Mouse (Mus musculus) intestine, embryonic 15.5 days (tissue): ENCODE data around the gene Proca1. TPM values are rescaled to one million over a fixed set of nuclear protein-coding genes. Genes with fewer than 3 reads are reported as not detected.

ENCODE experiments used
- ATAC-seq: fragments of 200-750 bp; cut with Nextera tagmentation; 2 replicates; pipeline ENCODE4 v1.8.0; 2017; ENCODE audit warnings: moderate TSS enrichment, moderate library complexity
- H3K27ac ChIP-seq: fragments of 300-500 bp; sonication (generic); 2 replicates; pipeline ENCODE4 v1.5.1; 2015; ENCODE audit warnings: mild to moderate bottlenecking, inconsistent platforms
- H3K27me3 ChIP-seq: fragments of 300-500 bp; sonication (generic); replicated peaks from 2 replicates; pipeline ENCODE4 v1.6.1; 2015; ENCODE audit warnings: inconsistent platforms
- H3K36me3 ChIP-seq: fragments of 300-500 bp; sonication (generic); 2 replicates; pipeline ENCODE4 v1.6.1; 2015; ENCODE audit warnings: inconsistent platforms
- H3K4me1 ChIP-seq: fragments of 300-500 bp; sonication (generic); replicated peaks from 2 replicates; pipeline ENCODE4 v1.6.1; 2015; ENCODE audit warnings: inconsistent platforms
- H3K4me2 ChIP-seq: fragments of 300-500 bp; sonication (generic); replicated peaks from 2 replicates; pipeline ENCODE4 v1.6.1; 2015; ENCODE audit warnings: mild to moderate bottlenecking, inconsistent platforms
- H3K4me3 ChIP-seq: fragments of 300-500 bp; sonication (generic); replicated peaks from 2 replicates; pipeline ENCODE4 v1.5.1; 2015; ENCODE audit warnings: inconsistent platforms
- H3K9ac ChIP-seq: fragments of 300-500 bp; sonication (generic); 2 replicates; pipeline ENCODE4 v1.6.1; 2015; ENCODE audit warnings: inconsistent platforms
- H3K9me3 ChIP-seq: fragments of 300-500 bp; sonication (generic); 2 replicates; pipeline ENCODE4 v1.6.1; 2016; ENCODE audit warnings: inconsistent platforms
- WGBS: fragments of 180-500 bp; shearing (Covaris S2); methylation state at CpG from one replicate; pipeline ENCODE4 v1.1.7; 2015; 5-methylcytosine and 5-hydroxymethylcytosine counted together
- polyA plus RNA-seq: library from polyadenylated mRNA; unstranded; fragments of >200 nt; fragmentation: Nextera tagmentation; extraction: Ambion mirVana; gene quantifications from 2 replicates; pipeline ENCODE4 v1.2.1, GENCODE M21; 2015

Proca1 gene
- polyA plus RNA-seq, 1 experiment from 2014 or later = 3.1 TPM

DNA sequence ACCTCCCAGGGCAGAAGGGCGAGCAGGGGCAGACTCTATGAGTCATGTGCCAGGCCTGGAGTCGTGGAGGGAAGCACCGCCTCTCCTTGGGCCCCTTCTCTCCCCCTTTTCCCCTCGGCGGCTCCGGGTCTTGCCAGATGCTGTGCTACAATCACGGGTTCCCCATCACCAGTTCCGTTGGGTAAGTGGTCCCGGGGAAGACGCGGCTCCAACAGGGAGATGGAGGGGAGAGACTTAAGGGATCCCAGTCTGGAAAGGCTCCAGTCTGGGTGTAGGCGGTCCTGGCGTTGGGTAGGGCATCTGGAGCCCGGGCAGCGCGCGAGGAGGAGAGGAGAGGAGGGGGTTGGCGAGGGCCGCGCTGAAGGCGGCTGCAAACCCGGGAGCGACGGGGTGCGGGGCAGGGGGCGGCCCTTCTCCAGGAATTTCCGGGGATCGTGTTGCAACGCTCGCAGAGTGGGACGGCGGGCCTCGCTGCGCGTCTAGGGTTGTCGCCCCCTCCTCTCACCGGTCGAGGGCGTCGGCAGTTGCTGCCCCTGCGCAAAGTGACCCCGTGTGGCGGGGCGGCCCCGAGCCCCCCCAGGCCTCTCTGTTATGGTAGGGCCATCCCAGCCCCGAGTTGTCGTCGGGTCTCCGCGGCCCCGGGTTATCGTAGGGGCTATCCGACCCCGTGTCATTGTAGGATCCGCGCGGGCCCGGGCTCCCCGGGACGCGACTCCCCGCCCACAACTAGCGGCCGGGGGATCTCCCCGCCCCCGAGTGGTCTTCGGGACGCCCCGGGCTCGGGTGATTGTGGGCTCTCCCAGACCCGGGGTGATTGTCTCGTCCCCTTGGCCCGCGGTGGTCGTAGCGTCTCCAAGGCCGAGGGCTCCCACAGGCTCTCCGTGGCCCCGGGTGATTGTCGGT lies 4.6 kb upstream of the Proca1 start, which contains the start of gene Rab34:
Gene Rab34 (plus strand): TSS at position 100 of the 903 bp plus-strand sequence.
- peak within 1 kb of the TSS; percentile 70 for H3K9ac ChIP-seq
- H3K4me2 ChIP-seq = peak within 1 kb of the TSS; percentile 72
- 0% methylated on average over 73 of the region's 80 CpGs for WGBS
- H3K27ac ChIP-seq = peak within 1 kb of the TSS; percentile 97
- ATAC-seq = peak; percentile 83
- H3K4me1 ChIP-seq = peaks cover 10% of the 10 kb centered on the region
- peaks cover 14% of the 10 kb centered on the region; the same call in 1 of the 2 replicates for H3K36me3 ChIP-seq
- H3K9me3 ChIP-seq = no peaks in the 10 kb centered on the region
- H3K4me3 ChIP-seq = peak within 1 kb of the TSS; percentile 69
- no peaks in the 10 kb centered on the region for H3K27me3 ChIP-seq

DNA sequence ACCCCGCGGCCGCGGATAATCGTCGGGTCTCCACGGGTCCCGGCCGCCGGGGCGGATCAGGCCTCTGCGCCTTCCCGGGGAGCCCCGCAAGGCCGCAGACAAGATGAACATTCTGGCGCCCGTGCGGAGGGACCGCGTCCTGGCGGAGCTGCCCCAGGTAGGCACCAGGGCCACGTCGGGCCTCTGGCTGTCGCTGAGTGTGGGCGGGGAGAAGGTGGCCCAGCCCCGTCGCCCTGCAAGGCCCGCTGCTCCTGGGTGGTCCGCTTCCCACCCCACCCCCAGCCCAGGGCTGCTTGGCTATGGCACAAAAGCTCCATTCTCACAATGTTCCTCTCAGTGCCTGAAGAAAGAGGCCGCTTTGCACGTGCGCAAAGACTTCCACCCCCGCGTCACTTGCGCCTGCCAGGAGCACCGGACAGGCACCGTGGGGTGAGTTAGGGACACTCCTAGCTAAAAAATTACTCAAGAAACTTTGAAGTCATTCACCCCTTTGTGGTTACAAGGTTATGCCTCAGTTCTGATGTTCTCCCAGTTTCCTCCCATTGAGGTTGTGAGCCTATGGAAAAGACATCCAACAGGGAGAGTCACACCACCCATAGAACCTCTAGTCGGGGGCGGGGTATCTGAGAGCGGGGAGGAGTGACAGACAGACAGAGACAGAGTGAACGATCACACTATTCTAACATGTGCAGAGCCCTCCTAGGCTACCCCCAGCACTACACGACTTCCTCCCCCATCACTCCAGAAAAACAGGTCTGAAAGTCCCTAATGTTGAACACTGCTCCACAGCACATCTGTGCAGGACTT lies 3.8 kb upstream of the Proca1 start:
- Histone ChIP-seq H3K27ac (peak overlapping the region; percentile 97), H3K4me1 (peaks cover 14% of the 10 kb centered on the region), H3K4me2 (peak overlapping the region; percentile 72), H3K4me3 (peak overlapping the region; percentile 69), H3K9ac (peak overlapping the region; percentile 70), H3K9me3 (no peaks in the 10 kb centered on the region), H3K27me3 (no peaks in the 10 kb centered on the region), H3K36me3 (peaks cover 14% of the 10 kb centered on the region; the same call in 1 of the 2 replicates)
- ATAC-seq = peak; percentile 82
- WGBS = under 1% methylated on average over 42 of the region's 42 CpGs

DNA sequence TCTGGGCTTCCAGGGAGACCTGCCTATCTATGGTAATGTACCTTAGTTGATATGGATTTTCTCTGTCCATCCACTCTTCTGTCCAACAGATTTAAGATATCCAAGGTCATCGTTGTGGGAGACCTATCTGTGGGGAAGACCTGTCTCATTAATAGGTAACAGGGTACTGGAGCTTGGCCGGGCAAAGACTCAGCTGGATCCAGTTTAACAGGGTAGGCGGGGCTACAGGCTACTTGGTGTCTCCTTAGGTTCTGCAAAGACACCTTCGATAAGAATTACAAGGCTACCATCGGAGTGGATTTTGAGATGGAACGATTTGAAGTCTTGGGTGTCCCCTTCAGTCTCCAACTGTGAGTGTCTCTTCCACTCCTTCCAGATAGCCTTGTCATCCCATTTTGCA lies 3.2 kb upstream of the Proca1 start:
- peak overlapping the region; percentile 72 for H3K4me2 ChIP-seq
- ATAC-seq = no peak
- no peaks in the 10 kb centered on the region for H3K9me3 ChIP-seq
- peak overlapping the region; percentile 70; the same call in 1 of the 2 replicates for H3K9ac ChIP-seq
- H3K4me3 ChIP-seq = peak overlapping the region; percentile 69
- H3K27ac ChIP-seq = peak overlapping the region; percentile 97; the same call in 1 of the 2 replicates
- WGBS = 50% methylated on average over 6 of the region's 6 CpGs
- H3K27me3 ChIP-seq = no peaks in the 10 kb centered on the region
- peaks cover 14% of the 10 kb centered on the region; the same call in 1 of the 2 replicates for H3K36me3 ChIP-seq
- H3K4me1 ChIP-seq = peaks cover 19% of the 10 kb centered on the region

DNA sequence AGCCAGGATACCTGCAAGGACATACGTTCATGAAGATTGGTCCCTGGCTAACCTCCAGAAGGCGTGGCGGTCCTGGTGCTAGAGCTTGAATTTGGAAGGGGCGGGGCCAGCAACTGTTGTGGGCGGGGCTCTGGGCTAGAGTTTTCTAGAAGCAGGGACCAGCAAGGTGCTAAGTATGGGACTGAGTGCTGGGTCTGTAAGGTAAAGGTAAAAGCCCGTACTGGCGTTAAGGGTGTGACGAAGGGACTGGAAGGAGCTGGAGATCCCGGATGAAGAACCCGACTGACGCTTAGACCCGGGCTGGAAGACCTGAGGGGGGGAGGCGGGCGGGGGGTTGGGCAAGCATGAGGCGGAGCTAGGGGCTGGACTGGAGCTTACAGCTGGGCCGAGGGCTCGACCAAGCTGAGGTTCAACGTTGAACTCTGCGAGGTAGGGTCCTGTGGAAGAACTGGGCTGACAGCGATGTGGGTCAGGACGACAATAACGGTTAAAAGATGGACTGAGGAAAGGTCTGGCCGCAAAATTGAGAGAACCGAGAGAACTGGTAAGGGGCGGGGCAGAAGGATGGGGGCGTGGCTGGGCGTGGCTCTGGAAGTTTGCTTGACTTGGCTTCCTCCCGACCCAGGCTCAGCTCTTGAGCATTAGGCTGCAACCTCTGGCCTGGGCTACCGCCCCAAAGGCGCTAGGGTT lies 1.4 kb downstream of the Proca1 start:
- Histone ChIP-seq H3K27me3 (no peaks in the 10 kb centered on the region), H3K9ac (peak overlapping the region; percentile 38), H3K4me2 (peak overlapping the region; percentile 67), H3K4me1 (peaks cover 19% of the 10 kb centered on the region), H3K36me3 (peaks cover 14% of the 10 kb centered on the region; the same call in 1 of the 2 replicates), H3K9me3 (no peaks in the 10 kb centered on the region), H3K4me3 (peak overlapping the region; percentile 50), H3K27ac (no peak overlapping the region; the same call in 1 of the 2 replicates)
- WGBS = 4% methylated on average over 30 of the region's 30 CpGs
- ATAC-seq = peak; percentile 86

DNA sequence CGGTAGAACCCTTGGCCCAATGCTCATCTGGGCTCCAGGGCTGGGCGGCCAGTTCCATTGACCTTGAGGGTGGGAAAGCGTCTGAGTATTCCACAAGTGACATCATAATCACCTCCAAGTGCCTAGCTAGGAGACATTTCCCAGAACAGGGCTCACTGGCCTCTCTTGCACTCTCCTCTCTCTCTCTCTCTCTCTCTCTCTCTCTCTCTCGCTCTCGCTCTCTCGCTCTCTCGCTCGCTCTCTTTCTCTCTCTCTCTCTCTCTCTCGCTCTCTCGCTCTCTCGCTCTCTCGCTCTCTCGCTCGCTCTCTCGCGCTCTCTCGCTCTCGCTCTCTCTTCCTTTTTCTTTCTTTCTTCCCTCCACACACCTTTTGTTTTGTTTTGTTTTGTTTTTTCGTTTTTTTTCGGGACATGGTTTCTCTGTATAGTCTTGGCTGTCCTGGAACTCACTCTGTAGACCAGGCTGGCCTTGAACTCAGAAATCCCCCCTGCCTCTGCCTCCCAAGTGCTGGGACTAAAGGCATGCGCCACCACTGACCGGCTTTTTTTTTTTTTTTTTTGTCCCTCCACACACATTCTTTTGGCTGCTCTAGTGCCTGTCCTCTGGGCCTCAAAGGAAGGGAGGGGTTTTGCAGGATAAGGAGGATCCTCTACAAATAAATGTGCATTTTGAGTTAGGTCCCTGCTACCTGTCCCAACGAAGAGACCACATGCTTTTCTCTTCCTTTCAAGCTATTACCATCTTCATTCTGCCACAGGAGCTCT lies 2.1 kb downstream of the Proca1 start:
- peaks cover 14% of the 10 kb centered on the region for H3K4me1 ChIP-seq
- peak overlapping the region; percentile 38 for H3K9ac ChIP-seq

DNA sequence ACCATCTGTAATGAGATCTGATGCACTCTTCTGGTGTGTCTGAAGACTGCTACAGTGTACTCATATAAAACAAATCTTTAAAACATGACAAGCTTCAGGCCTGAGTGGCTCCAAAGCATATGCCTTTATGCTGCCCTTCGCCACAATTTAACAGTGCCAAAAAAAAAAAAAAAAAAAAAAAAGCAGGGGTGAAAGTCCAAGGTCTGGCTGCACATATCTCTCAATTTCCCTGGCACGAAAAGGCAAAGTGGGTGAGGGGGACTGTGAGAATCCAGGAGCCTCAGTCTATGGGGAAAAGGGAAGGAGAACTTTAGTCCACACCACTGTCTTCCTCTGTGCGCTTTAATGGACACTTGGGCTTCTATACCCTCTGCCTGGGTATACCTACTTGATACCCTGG lies 9.2 kb downstream of the Proca1 start:
- Histone ChIP-seq H3K36me3 (peaks cover 22% of the 10 kb centered on the region), H3K4me3 (no peak overlapping the region), H3K27ac (no peak overlapping the region), H3K4me2 (no peak overlapping the region), H3K9ac (no peak overlapping the region), H3K27me3 (no peaks in the 10 kb centered on the region), H3K9me3 (no peaks in the 10 kb centered on the region), H3K4me1 (peaks cover 15% of the 10 kb centered on the region; the same call in 1 of the 2 replicates)
- WGBS = 76% methylated on average over 3 of the region's 3 CpGs
- no peak for ATAC-seq

More for the DNA sequence above, 2.1 kb downstream of the Proca1 start:
- Histone ChIP-seq H3K27me3 (no peaks in the 10 kb centered on the region), H3K36me3 (peaks cover 14% of the 10 kb centered on the region; the same call in 1 of the 2 replicates), H3K4me2 (peak overlapping the region; percentile 67), H3K9me3 (no peaks in the 10 kb centered on the region), H3K27ac (no peak overlapping the region; the same call in 1 of the 2 replicates), H3K4me3 (peak overlapping the region; percentile 50)
- 54% methylated on average over 23 of the region's 23 CpGs for WGBS
- no peak; the same call in 1 of the 2 replicates for ATAC-seq

DNA sequence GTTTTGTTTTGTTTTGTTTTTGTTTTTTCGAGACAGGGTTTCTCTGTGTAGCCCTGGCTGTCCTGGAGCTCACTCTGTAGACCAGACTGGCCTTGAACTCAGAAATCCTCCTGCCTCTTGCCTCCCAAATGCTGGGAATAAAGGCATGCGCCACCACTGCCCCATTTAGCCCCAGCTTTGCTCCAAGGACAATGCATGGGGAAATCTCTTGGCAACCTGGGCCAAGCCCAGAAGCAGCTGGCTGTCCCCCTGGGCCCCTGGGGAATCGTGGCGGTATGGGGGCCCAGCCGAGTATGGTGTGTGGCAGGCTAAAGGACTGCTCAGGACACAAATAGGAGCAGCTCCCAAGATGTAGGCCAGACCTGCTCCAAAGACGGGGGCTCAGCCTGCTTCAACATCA lies 11.1 kb downstream of the Proca1 start:
- H3K9ac ChIP-seq = no peak overlapping the region
- H3K9me3 ChIP-seq = no peaks in the 10 kb centered on the region
- H3K4me3 ChIP-seq = no peak overlapping the region
- peaks cover 40% of the 10 kb centered on the region for H3K36me3 ChIP-seq
- WGBS = 88% methylated on average over 6 of the region's 6 CpGs
- no peak for ATAC-seq
- no peaks in the 10 kb centered on the region for H3K27me3 ChIP-seq
- H3K4me1 ChIP-seq = peaks cover 15% of the 10 kb centered on the region; the same call in 1 of the 2 replicates
- H3K4me2 ChIP-seq = no peak overlapping the region
- no peak overlapping the region for H3K27ac ChIP-seq

DNA sequence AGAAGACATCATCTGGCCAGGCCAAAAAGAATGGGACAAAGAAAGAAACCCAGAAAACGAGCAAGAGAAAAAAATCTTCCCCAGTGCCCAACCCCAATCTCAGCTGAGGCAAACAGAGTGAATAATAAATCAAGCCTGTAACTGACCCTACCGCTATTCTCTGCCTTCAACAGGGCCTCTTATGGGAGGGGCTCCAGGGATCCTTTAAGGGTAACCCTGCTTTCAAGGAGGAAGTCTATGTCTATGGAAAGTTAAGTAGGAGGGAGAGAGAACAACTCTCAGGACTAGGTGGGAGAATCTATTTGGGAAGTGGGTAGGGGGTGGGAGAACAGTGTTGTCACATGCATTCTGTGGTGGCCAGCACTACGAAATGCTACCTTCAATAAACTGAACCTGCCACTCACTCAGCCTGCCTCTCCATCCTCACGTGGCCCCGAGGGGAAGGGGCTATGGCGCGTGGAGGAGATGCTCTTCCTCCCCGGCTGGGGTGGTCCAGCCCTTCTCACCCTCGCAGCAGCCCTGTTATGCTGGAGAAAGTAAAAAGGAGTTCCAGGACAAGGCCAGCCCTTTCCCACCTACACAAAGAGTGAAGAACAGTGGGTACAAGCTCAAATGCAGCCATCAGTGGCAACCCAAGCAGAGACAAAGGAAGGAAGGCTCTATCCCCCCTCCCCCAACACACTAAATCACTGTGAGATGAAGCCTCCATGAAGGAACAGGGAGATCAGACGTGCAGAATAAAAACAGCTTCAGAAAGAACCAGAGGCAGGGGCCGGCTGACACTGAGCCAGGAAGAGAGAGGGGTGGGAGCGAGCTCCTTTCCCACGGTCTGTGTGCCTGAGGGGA lies 12.4 kb downstream of the Proca1 start:
- Histone ChIP-seq H3K4me2 (no peak overlapping the region), H3K9ac (no peak overlapping the region), H3K4me3 (no peak overlapping the region), H3K9me3 (no peaks in the 10 kb centered on the region), H3K27me3 (no peaks in the 10 kb centered on the region), H3K27ac (no peak overlapping the region), H3K4me1 (peaks cover 15% of the 10 kb centered on the region; the same call in 1 of the 2 replicates), H3K36me3 (peaks cover 48% of the 10 kb centered on the region)
- 58% methylated on average over 13 of the region's 13 CpGs for WGBS
- ATAC-seq = peak; percentile 30; the same call in 1 of the 2 replicates

DNA sequence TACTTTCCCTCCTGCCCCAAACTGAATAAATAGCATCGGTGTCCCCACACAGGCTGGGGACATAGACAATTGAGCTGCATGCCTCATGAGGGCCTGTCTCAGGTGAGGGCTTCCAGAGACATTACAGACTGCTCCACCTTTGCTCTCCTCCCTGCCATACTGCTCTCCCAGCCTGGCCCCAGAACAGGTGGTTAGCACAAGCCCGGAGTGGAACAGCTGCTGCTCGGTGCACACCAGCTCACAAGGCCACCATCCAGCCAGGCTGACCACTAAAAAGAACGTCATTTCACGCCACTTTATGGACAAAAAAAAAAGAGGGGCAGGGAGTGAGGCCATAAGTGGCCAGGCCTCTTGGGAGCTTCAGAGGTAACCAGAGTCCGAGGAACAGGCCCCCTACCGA lies 14.0 kb downstream of the Proca1 start:
- Histone ChIP-seq H3K4me2 (no peak overlapping the region), H3K36me3 (peaks cover 52% of the 10 kb centered on the region), H3K27me3 (no peaks in the 10 kb centered on the region), H3K9me3 (no peaks in the 10 kb centered on the region), H3K4me3 (no peak overlapping the region), H3K4me1 (peaks cover 15% of the 10 kb centered on the region; the same call in 1 of the 2 replicates), H3K27ac (no peak overlapping the region), H3K9ac (no peak overlapping the region)
- 88% methylated on average over 7 of the region's 7 CpGs for WGBS
- no peak for ATAC-seq

DNA sequence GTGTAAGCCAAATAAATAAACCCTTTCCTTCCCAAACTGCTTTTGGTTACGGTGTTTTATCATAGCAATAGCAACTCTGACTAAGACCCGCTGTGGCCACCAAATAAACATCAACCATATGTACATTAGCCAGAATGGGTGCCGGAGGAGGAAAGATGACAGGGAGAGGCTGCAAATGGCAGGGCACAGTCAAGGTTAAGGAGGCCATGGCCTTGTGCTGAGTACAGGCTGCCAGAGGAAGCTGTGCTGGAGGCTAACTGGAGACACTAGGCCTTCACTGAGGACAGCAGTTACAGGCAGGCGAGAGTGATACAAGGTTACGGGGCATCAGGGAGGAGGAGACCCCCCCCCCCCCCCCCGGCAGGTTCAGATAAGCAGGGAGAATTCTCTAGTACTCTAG lies 16.7 kb downstream of the Proca1 start:
- Histone ChIP-seq H3K4me3 (no peak overlapping the region), H3K4me1 (peaks cover 9% of the 10 kb centered on the region; the same call in 1 of the 2 replicates), H3K27ac (no peak overlapping the region), H3K27me3 (no peaks in the 10 kb centered on the region), H3K36me3 (peaks cover 68% of the 10 kb centered on the region), H3K9me3 (no peaks in the 10 kb centered on the region), H3K4me2 (no peak overlapping the region), H3K9ac (no peak overlapping the region)
- ATAC-seq = no peak
- WGBS = 85% methylated on average over 6 of the region's 6 CpGs
